Mouse (Mus musculus) E14TG2a.4 (cell line): ENCODE measurements around the gene Scarb1.

Source experiments
- CTCF ChIP-seq: conservative IDR thresholded peaks from 2 replicates; pipeline ENCODE4 v1.5.1; 2014; ENCODE audit warnings: low read length
- NANOG ChIP-seq: IDR thresholded peaks from 2 replicates; pipeline ENCODE4 v1.6.1; 2014; ENCODE audit warnings: borderline replicate concordance, low read length, mixed read lengths
- POU5F1 ChIP-seq: IDR thresholded peaks from 2 replicates; pipeline ENCODE4 v1.6.1; 2014; ENCODE audit warnings: low read length, borderline replicate concordance

- no peak for TF ChIP-seq CTCF
- no peak for TF ChIP-seq POU5F1
- no peak for TF ChIP-seq NANOG
Observed at GRCm38 (mm10) chr5:125291895-125292294, 49.0 kb downstream of the Scarb1 start.
